Comparison of ENCODE assay signal across 28 mouse cellular contexts in the genomic region with DNA sequence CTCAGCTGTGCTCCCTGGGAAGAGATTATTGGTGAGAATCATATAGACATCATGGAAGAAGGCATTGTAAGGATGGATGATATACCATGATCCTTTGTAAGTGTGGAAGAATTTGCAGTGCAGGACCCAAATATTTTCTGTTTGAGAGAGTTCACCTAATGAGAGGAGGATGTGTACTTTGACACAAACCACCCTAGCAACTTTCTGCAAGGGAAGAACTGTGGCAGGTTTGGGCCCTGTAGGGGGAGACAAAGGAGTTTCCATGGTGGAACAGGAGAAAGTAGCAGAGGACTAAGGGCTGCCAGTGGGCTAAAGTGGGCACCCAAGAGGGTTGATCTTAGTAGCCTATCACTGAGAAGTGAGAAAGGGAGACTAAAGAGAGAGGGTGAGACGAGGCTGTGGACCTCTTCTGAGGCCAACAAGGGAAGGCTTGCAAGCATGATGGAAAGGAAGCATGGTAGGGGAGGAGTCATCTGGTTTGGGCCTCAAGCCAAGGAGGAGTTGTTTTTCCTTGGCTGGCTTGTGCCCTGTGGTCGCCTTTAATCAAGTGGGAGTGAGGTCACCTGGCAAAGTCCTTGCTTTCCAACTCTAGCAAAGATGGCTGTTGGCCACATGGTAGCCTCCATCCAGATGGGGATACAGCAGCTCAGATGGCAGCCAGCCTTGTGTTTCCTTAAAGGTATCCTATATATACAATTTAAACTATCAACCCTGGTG. TPM values are rescaled to one million over a fixed set of nuclear protein-coding genes. Genes with fewer than 3 reads are reported as not detected.
DNase-seq lines count a peak whose midpoint lies in the region; ATAC-seq and TF ChIP-seq lines count a peak whose summit lies in the region.
"Had no signal": no experiment of that assay in that cellular context is flagged by ENCODE, and none has a peak within 500 bp of the region (broad histone marks: within the 10 kb centered on the region; RNA-seq: fewer than 3 reads in every experiment).

No protein-coding gene starts in this region.

- no peaks in the 10 kb centered on the region for H3K27me3 ChIP-seq in lung, embryonic 14.5 days (ENCODE audit: insufficient read depth, low read length)
- H3K27me3 ChIP-seq in ES-Bruce4 (ENCODE audit: control insufficient read depth, insufficient read depth, low read length, poor library complexity, severe bottlenecking), result no peaks in the 10 kb centered on the region
- no peaks in the 10 kb centered on the region for H3K27me3 ChIP-seq in kidney, embryonic 16.5 days (ENCODE audit: insufficient read depth, low read length)
- H3K27me3 ChIP-seq: embryonic facial prominence, embryonic 13.5 days had no signal

- no peaks in the 10 kb centered on the region for H3K36me3 ChIP-seq in lung, embryonic 14.5 days (ENCODE audit: insufficient read depth)
- no peaks in the 10 kb centered on the region for H3K36me3 ChIP-seq in ES-Bruce4 (ENCODE audit: control insufficient read depth, insufficient read depth, low read length, poor library complexity, severe bottlenecking)
- H3K36me3 ChIP-seq in kidney, embryonic 16.5 days (ENCODE audit: insufficient read depth, low read length), result no peaks in the 10 kb centered on the region
- H3K36me3 ChIP-seq: embryonic facial prominence, embryonic 13.5 days; heart, embryonic 15.5 days; hindbrain, embryonic 10.5 days; lung, embryonic 15.5 days; neural tube, embryonic 15.5 days; stomach, embryonic 15.5 days had no signal

- H3K4me1 ChIP-seq in lung, embryonic 14.5 days (ENCODE audit: insufficient read depth), result 0 out of 2 replicates have a peak, but pooled peaks cover 2% of the 10 kb centered on the region
- H3K4me1 ChIP-seq in ES-Bruce4 (ENCODE audit: control insufficient read depth, insufficient read depth, low read length), result peaks cover 2% of the 10 kb centered on the region
- H3K4me1 ChIP-seq in cortical plate, adult 2 months (ENCODE audit: control insufficient read depth, insufficient read depth, low read length), result no peaks in the 10 kb centered on the region
- peaks cover 7% of the 10 kb centered on the region for H3K4me1 ChIP-seq in kidney, embryonic 16.5 days (ENCODE audit: insufficient read depth, low read length)

- H3K27ac ChIP-seq in lung, embryonic 14.5 days (ENCODE audit: low read depth), result no peak overlapping the region
- no peak overlapping the region for H3K27ac ChIP-seq in ES-Bruce4 (ENCODE audit: insufficient read depth, low read length)
- no peak overlapping the region for H3K27ac ChIP-seq in cortical plate, adult 2 months (ENCODE audit: insufficient read depth, low read length)
- H3K27ac ChIP-seq in kidney, embryonic 16.5 days (ENCODE audit: low read length), result no peak overlapping the region
- H3K27ac ChIP-seq: embryonic facial prominence, embryonic 13.5 days; heart, embryonic 15.5 days; hindbrain, embryonic 10.5 days; left cerebral cortex, adult 2 months; lung, embryonic 15.5 days; neural tube, embryonic 15.5 days; stomach, embryonic 15.5 days had no signal

- TF ChIP-seq EP300 in ES-Bruce4 (IDR thresholded peaks at IDR 0.05; ENCODE audit: insufficient read depth, low read depth, low read length), result no peak

- TF ChIP-seq POLR2A in ES-Bruce4 (IDR thresholded peaks at IDR 0.05; ENCODE audit: insufficient read depth, low read length), result no peak
- no peak for TF ChIP-seq POLR2A in cortical plate, adult 2 months (IDR thresholded peaks at IDR 0.05; ENCODE audit: extremely low read depth, insufficient read depth, low read length)

- H3K9ac ChIP-seq in lung, embryonic 14.5 days, result no peak overlapping the region
- no peak overlapping the region for H3K9ac ChIP-seq in ES-Bruce4 (ENCODE audit: low read depth, poor library complexity, severe bottlenecking)
- H3K9ac ChIP-seq in kidney, embryonic 16.5 days (replicated peaks; ENCODE audit: low read length), result no peak overlapping the region
- H3K9ac ChIP-seq: embryonic facial prominence, embryonic 13.5 days; heart, embryonic 15.5 days; lung, embryonic 15.5 days; neural tube, embryonic 15.5 days; stomach, embryonic 15.5 days had no signal

- TF ChIP-seq CTCF in lung, embryonic 14.5 days (IDR thresholded peaks at IDR 0.05; ENCODE audit: low read depth), result peak; percentile 40
- peak; percentile 15 for TF ChIP-seq CTCF in ES-Bruce4 (IDR thresholded peaks at IDR 0.05; ENCODE audit: low read depth, low read length)
- peak; percentile 12; the same call in 1 of the 2 replicates for TF ChIP-seq CTCF in cortical plate, adult 2 months (IDR thresholded peaks at IDR 0.05; ENCODE audit: extremely low read depth, insufficient read depth, low read length)

- H3K4me3 ChIP-seq in lung, embryonic 14.5 days (ENCODE audit: low read depth, low read length), result no peak overlapping the region
- H3K4me3 ChIP-seq in ES-Bruce4 (ENCODE audit: low read depth, low read length), result no peak overlapping the region
- no peak overlapping the region for H3K4me3 ChIP-seq in cortical plate, adult 2 months (ENCODE audit: insufficient read depth, low read length)
- no peak overlapping the region for H3K4me3 ChIP-seq in kidney, embryonic 16.5 days (ENCODE audit: low read length)
- H3K4me3 ChIP-seq: embryonic facial prominence, embryonic 13.5 days; heart, embryonic 15.5 days; hindbrain, embryonic 10.5 days; left cerebral cortex, adult 2 months; lung, embryonic 15.5 days; neural tube, embryonic 15.5 days; stomach, embryonic 15.5 days had no signal

- DNase-seq in heart, adult 11 months, result peak; percentile 79
- DNase-seq in heart, postnatal 4 days, result no peak
- peak; percentile 20 for DNase-seq in lung, embryonic 14.5 days
- DNase-seq in lung, postnatal 36 days, result no peak
- DNase-seq in right cerebral cortex, postnatal 14 days, result no peak
- DNase-seq: cerebellum, adult 18-20 months; kidney, adult 11 months; kidney, postnatal 10 days; left cerebral cortex, postnatal 4 days; liver; midbrain, embryonic 14.5 days; spleen, adult 18-20 months; thymus, adult 18-20 months had no signal

- WGBS in lung, embryonic 14.5 days, result 45% methylated on average over 2 of the region's 2 CpGs
- 53% methylated on average over 2 of the region's 2 CpGs for WGBS in kidney, embryonic 16.5 days

- no peak overlapping the region for H3K4me2 ChIP-seq in lung, embryonic 14.5 days
- no peak overlapping the region for H3K4me2 ChIP-seq in kidney, embryonic 16.5 days (replicated peaks; ENCODE audit: low read depth, low read length)
- H3K4me2 ChIP-seq: embryonic facial prominence, embryonic 13.5 days; heart, embryonic 15.5 days; lung, embryonic 15.5 days; neural tube, embryonic 15.5 days; stomach, embryonic 15.5 days had no signal

- H3K9me3 ChIP-seq in lung, embryonic 14.5 days (ENCODE audit: low read depth, low read length), result no peaks in the 10 kb centered on the region
- no peaks in the 10 kb centered on the region for H3K9me3 ChIP-seq in ES-Bruce4 (replicated peaks; ENCODE audit: control insufficient read depth, insufficient read depth, low read length, poor library complexity, severe bottlenecking)
- H3K9me3 ChIP-seq in kidney, embryonic 16.5 days (ENCODE audit: low read length), result no peaks in the 10 kb centered on the region
- H3K9me3 ChIP-seq: embryonic facial prominence, embryonic 13.5 days; heart, embryonic 15.5 days; hindbrain, embryonic 10.5 days; lung, embryonic 15.5 days; neural tube, embryonic 15.5 days; stomach, embryonic 15.5 days had no signal

- ATAC-seq in lung, embryonic 14.5 days (ENCODE audit: insufficient read depth), result no peak
- ATAC-seq in kidney, embryonic 16.5 days (ENCODE audit: low FRiP score, low TSS enrichment), result no peak
- ATAC-seq: CD4-positive, CD25-positive, alpha-beta regulatory T cell, adult 4 months; forebrain, embryonic 16.5 days had no signal

RNA-seq across cellular contexts. Expression of gene Efcab10, which starts 3.7 kb away (rescaled TPM):
- not detected for total RNA-seq in heart, postnatal 4 days (2021)
- 0.58 and 1.1 TPM in 2 replicates for polyA plus RNA-seq in lung, embryonic 14.5 days (2014; fragmentation: Nextera tagmentation; extraction: Ambion mirVana)
- 2.1 and 4.7 TPM in 2 replicates for polyA plus RNA-seq in ES-Bruce4 (2011; ENCODE audit: insufficient read depth, insufficient read length, low read depth, missing spikeins)
- 3.4 and 3.5 TPM in 2 replicates for polyA plus RNA-seq in cortical plate, adult 2 months (2012; rRNA removed)
- polyA plus RNA-seq in kidney, embryonic 16.5 days (2015; fragmentation: Nextera tagmentation; extraction: Ambion mirVana), result 0.46 and 1.00 TPM in 2 replicates
- total RNA-seq: gastrocnemius, adult 18-20 months; granulocyte monocyte progenitor cell, adult 5-6 weeks; megakaryocyte, adult 5-6 weeks had no signal
- polyA plus RNA-seq: CD4-positive, CD25-positive, alpha-beta regulatory T cell, adult 4 months had no signal

RNA-seq across cellular contexts. Expression of gene Twistnb, which starts 38.4 kb away (rescaled TPM):
- 10 to 100 TPM; 14.2 to 14.5 TPM for total RNA-seq in heart, postnatal 4 days (2021)
- polyA plus RNA-seq in lung, embryonic 14.5 days (2014; fragmentation: Nextera tagmentation; extraction: Ambion mirVana), result 66.0 and 66.4 TPM in 2 replicates
- 30.5 and 32.1 TPM in 2 replicates for polyA plus RNA-seq in ES-Bruce4 (2011; ENCODE audit: insufficient read depth, insufficient read length, low read depth, missing spikeins)
- polyA plus RNA-seq in cortical plate, adult 2 months (2012; rRNA removed), result 5.6 and 5.9 TPM in 2 replicates
- 57.6 and 59.5 TPM in 2 replicates for polyA plus RNA-seq in kidney, embryonic 16.5 days (2015; fragmentation: Nextera tagmentation; extraction: Ambion mirVana)

Comparison
In these comparisons a context has a peak if more than half of its experiments do, and no peak if none do; other contexts are left out.
1. DNase-seq: peak in heart, adult 11 months (single experiment) and lung, embryonic 14.5 days (single experiment); none in heart, postnatal 4 days (single experiment), lung, postnatal 36 days (single experiment) and right cerebral cortex, postnatal 14 days (single experiment).
2. Peak in every context shown above with its lines, with median percentiles within 50 percentile points of each other: CTCF ChIP-seq.